Mouse (Mus musculus) thymus, adult 2 months (tissue): ENCODE measurements around the gene Fam189b. TPM values are rescaled to one million over a fixed set of nuclear protein-coding genes. Genes with fewer than 3 reads are reported as not detected.

Experiments used
- DNase-seq: peaks from one replicate; pipeline ENCODE4 v3.0.0; 2021
- H3K27ac ChIP-seq: fragments of 200-500 bp; 2 replicates; pipeline ENCODE4 v1.5.1; 2012; ENCODE audit warnings: low read length, control low read depth; ENCODE audit not compliant: control insufficient read depth, insufficient read depth
- H3K27me3 ChIP-seq: fragments of 200-500 bp; 2 replicates; pipeline ENCODE4 v1.6.1; 2012; ENCODE audit warnings: mild to moderate bottlenecking, low read length, moderate library complexity, mixed read lengths; ENCODE audit not compliant: control insufficient read depth, insufficient read depth
- H3K36me3 ChIP-seq: fragments of 200-500 bp; 2 replicates; pipeline ENCODE4 v1.6.1; 2012; ENCODE audit warnings: mild to moderate bottlenecking, low read length, moderate library complexity; ENCODE audit not compliant: control insufficient read depth, insufficient read depth
- H3K4me1 ChIP-seq: fragments of 200-500 bp; replicated peaks from 2 replicates; pipeline ENCODE4 v1.6.1; 2012; ENCODE audit warnings: low read length; ENCODE audit not compliant: control insufficient read depth, insufficient read depth
- H3K4me3 ChIP-seq: fragments of 200-500 bp; 2 replicates; pipeline ENCODE4 v1.5.1; 2012; ENCODE audit warnings: mild to moderate bottlenecking, low read length, control low read depth, moderate library complexity; ENCODE audit not compliant: control insufficient read depth, insufficient read depth
- CTCF ChIP-seq: fragments of 200-500 bp; IDR thresholded peaks from 2 replicates; pipeline ENCODE4 v1.5.1; 2012; ENCODE audit warnings: mild to moderate bottlenecking, control low read depth, low read length, moderate library complexity, borderline replicate concordance; ENCODE audit not compliant: control insufficient read depth, poor library complexity, insufficient read depth; ENCODE audit errors: extremely low read depth
- POLR2A ChIP-seq: fragments of 200-500 bp; IDR thresholded peaks from 2 replicates; pipeline ENCODE4 v1.6.1; 2012; ENCODE audit warnings: mild to moderate bottlenecking, low read length, control low read depth, moderate library complexity; ENCODE audit not compliant: control insufficient read depth, poor library complexity, insufficient read depth; ENCODE audit errors: extremely low read depth
- WGBS: fragments of 180-500 bp; shearing (Covaris S2); methylation state at CpG from one replicate; pipeline ENCODE4 v1.1.7; 2018; 5-methylcytosine and 5-hydroxymethylcytosine counted together
- polyA plus RNA-seq: library from polyadenylated mRNA; depleted of rRNA; stranded (reverse); fragments of >200 nt; gene quantifications from 2 replicates; pipeline ENCODE4 v1.2.3, GENCODE M21; 2012

Fam189b gene
- polyA plus RNA-seq, 1 experiment: 250 TPM

- Histone ChIP-seq H3K36me3 (peaks cover 38% of the 10 kb centered on the region), H3K27me3 (no peaks in the 10 kb centered on the region), H3K4me3 (peak within 1 kb of the TSS; percentile 96), H3K27ac (peak within 1 kb of the TSS; percentile 23), H3K4me1 (peaks cover 19% of the 10 kb centered on the region)
- peak; percentile 73 for DNase-seq
- TF ChIP-seq CTCF (no peak), POLR2A (peak; percentile 80)
- under 1% methylated on average over 43 of the region's 43 CpGs for WGBS
Measured at GRCm38 (mm10) chr3:89177242-89178106, 5.5 kb upstream of the Fam189b start, which contains the start of gene Scamp3. Gene Scamp3, plus strand, starts transcription at chr3:89177473.

GRCm38 (mm10) chr3:89178107-89178385 is 4.9 kb upstream of the Fam189b start:
- TF ChIP-seq CTCF (no peak), POLR2A (no peak)
- DNase-seq: no peak
- peak overlapping the region; percentile 96 for H3K4me3 ChIP-seq
- H3K36me3 ChIP-seq: peaks cover 35% of the 10 kb centered on the region
- H3K27me3 ChIP-seq: no peaks in the 10 kb centered on the region
- H3K4me1 ChIP-seq: peaks cover 23% of the 10 kb centered on the region
- no peak overlapping the region for H3K27ac ChIP-seq
- 4% methylated on average over 6 of the region's 6 CpGs for WGBS

DNA sequence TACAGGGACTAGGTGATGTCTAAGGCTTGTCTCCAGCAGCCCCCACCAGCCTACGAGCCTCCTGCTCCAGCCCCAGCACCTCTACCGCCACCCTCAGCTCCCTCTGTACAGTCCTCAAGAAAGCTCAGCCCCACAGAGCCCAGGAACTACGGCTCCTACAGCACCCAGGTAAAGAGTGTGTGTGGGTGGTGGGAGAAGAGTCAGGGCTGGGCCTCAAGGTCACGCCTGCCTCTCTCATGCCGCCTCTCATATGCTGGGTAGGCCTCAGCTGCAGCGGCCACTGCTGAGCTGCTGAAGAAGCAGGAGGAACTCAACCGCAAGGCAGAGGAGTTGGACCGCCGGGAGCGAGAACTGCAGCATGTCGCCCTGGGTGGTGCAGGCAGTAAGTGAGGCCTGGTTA is 3.9 kb upstream of the Fam189b start:
- Histone ChIP-seq H3K36me3 (peaks cover 29% of the 10 kb centered on the region), H3K27me3 (no peaks in the 10 kb centered on the region), H3K4me3 (no peak overlapping the region), H3K27ac (no peak overlapping the region), H3K4me1 (peaks cover 31% of the 10 kb centered on the region)
- no peak for DNase-seq
- 92% methylated on average over 11 of the region's 11 CpGs for WGBS
- no peak for TF ChIP-seq CTCF
- no peak for TF ChIP-seq POLR2A

DNA sequence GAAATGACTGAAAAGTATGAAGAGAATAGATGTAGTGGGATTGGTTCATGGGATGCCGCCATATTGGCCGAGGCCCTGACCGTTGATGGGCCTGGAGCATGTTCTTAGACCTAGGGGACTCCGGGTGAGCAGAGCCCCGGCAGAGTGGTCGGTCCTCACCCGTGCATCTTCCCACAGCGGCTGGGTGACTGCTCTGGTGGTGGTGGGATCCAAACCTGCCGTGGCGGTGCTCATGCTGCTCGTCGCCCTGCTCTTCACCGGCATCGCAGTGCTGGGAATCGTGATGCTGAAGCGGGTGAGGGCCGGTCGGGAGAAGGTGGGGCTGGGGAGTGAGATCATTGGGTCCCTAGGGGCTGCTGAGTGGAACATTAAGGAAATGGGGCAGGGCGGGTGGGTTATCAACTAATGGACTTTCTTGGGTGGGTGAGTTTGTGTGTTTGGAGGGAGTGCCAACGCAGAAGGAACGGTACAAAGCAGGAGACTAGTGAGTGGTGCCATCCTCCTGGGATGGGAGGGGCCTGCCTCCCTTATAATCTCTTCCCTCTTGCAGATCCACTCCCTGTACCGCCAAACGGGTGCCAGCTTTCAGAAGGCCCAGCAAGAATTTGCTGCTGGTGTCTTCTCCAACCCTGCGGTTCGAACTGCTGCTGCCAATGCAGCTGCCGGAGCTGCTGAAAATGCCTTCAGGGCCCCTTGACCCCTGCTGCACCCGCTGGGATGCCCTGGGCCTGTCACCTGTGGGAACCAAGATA is 1.0 kb upstream of the Fam189b start:
- H3K4me1 ChIP-seq: peaks cover 53% of the 10 kb centered on the region
- no peak overlapping the region for H3K27ac ChIP-seq
- TF ChIP-seq POLR2A (no peak), CTCF (no peak)
- H3K27me3 ChIP-seq: no peaks in the 10 kb centered on the region
- 87% methylated on average over 27 of the region's 27 CpGs for WGBS
- peaks cover 11% of the 10 kb centered on the region; the same call in 1 of the 2 replicates for H3K36me3 ChIP-seq
- no peak overlapping the region for H3K4me3 ChIP-seq
- no peak for DNase-seq

DNA sequence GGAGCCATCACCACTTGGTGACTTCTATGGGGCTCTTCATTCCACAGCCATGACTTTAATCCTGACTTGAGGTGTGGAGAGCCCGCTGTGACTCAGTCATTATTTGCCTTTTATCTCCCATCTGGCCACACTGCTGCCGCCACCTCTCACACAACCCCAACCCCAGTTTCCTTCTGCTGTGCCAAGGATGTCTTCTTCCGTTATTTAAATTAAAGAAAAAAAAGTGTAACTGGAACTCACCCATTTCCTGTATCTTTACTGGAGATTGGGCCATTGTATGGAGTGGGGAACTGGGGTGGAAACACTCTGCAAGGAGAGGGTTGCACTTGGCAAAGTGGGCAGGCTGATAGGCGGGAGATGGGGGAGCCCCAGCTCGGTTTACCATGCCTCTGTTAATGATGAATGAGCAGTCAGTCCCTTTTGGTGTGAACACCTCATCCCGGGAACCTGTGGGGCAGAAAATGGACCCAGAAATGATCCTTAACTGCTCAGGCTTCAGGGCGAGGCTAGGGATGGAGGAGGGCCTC is 349 bp upstream of the Fam189b start:
- peaks cover 59% of the 10 kb centered on the region for H3K4me1 ChIP-seq
- no peak for TF ChIP-seq POLR2A
- TF ChIP-seq CTCF: no peak
- 23% methylated on average over 7 of the region's 7 CpGs for WGBS
- no peaks in the 10 kb centered on the region for H3K27me3 ChIP-seq
- H3K27ac ChIP-seq: peak overlapping the region; percentile 12; the same call in 1 of the 2 replicates
- DNase-seq: no peak
- H3K36me3 ChIP-seq: peaks cover 11% of the 10 kb centered on the region; the same call in 1 of the 2 replicates
- 0 out of 2 replicates have a peak overlapping the region, but pooled peaks have one; percentile 62 for H3K4me3 ChIP-seq

- peaks cover 11% of the 10 kb centered on the region; the same call in 1 of the 2 replicates for H3K36me3 ChIP-seq
- TF ChIP-seq CTCF: no peak
- no peak for TF ChIP-seq POLR2A
- 72% methylated on average over 6 of the region's 6 CpGs for WGBS
- DNase-seq: no peak
- H3K27me3 ChIP-seq: no peaks in the 10 kb centered on the region
- H3K27ac ChIP-seq: no peak overlapping the region; the same call in 1 of the 2 replicates
- peak overlapping the region; percentile 62 for H3K4me3 ChIP-seq
- peaks cover 59% of the 10 kb centered on the region for H3K4me1 ChIP-seq
Measured at GRCm38 (mm10) chr3:89183959-89184315, 994 bp downstream of the Fam189b start.
